Mouse (Mus musculus) spleen, adult 12 weeks (tissue): ENCODE data around the gene St5.

Experiments
- DNase-seq: peaks from one replicate; pipeline ENCODE4 v3.0.0; 2022; ENCODE audit warnings: low spot score

Gene St5

GRCm38 (mm10) chr7:109480765-109481197, 222.6 kb downstream of the St5 start:
- no peak for DNase-seq

GRCm38 (mm10) chr7:109477926-109478325, 225.5 kb downstream of the St5 start:
- DNase-seq = no peak
